Mouse (Mus musculus) urinary bladder, postnatal 10 days (tissue): Measurements from ENCODE around the gene Lrig1.
"Not testable (repeated sequence)": the region's sequence is repeated elsewhere in the genome, so short reads cannot be mapped to it uniquely, and the experiment has no call there.

Source experiments
- DNase-seq: peaks from one replicate; pipeline ENCODE4 v3.0.0; 2022; ENCODE audit warnings: low spot score

The Lrig1 gene

DNA sequence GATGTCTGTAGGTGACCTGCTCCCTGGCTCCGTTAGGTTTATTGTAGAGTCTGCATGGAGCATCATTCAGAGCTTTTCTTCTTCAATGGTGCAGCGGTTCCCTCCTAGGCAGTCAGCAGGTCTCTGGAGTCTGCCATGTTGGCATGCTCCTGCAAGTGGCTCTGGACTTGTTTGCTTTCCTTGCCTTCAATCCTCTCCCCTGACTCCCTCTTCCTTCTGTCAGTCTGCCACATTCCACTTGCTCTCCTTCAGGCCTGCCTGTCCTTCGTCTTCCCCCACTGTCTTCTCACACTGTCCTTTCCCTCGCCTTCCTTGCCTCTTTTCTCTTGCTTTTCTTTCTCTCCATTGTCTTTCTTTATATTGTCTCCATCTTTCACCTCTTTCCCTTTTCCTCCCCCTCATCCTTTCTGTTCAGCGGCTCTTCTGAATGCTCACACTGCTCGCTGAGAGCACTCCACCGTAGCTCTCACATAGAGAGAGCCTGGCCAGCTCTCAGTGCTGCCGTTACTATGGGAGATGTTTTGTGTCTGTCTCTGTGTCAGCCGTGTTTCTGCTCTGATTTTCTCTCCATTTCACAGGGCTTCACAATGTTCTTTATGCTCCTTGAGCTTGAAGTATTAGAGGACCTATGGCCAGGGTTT, 124.3 kb downstream of the Lrig1 start:
- DNase-seq = no peak

DNA sequence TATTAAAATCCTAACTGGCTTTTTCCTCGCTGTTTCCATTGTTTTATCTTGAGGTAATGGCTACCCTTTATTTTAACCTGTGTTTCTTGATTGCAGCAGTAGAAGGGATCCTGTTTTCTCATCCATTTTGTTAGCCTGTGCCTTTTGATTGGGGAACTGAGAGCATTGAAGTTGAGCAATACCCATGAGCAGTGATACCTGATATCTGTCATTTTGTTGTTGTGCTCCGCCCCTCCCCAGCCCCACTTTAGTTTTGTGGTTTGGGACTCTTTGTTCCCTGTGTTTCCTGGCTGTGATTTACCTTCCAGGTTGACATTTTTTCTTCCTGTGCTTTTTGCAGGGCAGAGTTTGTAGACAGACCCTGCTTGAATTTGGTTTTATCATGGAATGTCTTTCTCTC, 131.9 kb downstream of the Lrig1 start:
- no peak for DNase-seq

DNA sequence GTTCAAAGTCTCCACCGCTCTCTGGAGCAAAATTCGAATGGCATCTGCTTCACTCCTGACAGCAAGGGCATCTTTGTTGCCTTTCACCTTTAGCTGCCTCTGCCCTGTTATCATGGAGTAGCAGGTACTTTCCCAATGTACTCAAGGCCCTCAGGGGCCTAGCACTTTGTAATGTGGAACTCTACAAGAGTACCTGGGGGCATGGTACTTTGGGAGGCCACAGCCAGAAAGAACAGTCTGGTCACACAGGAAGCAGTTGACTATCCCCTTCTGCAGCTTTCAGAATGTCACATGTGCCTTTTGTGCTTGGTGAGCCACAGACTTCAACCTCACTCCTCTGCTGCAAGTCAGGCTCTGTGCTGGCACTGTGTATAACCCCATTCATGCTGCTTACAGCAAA, 134.2 kb downstream of the Lrig1 start:
- DNase-seq = no peak

DNA sequence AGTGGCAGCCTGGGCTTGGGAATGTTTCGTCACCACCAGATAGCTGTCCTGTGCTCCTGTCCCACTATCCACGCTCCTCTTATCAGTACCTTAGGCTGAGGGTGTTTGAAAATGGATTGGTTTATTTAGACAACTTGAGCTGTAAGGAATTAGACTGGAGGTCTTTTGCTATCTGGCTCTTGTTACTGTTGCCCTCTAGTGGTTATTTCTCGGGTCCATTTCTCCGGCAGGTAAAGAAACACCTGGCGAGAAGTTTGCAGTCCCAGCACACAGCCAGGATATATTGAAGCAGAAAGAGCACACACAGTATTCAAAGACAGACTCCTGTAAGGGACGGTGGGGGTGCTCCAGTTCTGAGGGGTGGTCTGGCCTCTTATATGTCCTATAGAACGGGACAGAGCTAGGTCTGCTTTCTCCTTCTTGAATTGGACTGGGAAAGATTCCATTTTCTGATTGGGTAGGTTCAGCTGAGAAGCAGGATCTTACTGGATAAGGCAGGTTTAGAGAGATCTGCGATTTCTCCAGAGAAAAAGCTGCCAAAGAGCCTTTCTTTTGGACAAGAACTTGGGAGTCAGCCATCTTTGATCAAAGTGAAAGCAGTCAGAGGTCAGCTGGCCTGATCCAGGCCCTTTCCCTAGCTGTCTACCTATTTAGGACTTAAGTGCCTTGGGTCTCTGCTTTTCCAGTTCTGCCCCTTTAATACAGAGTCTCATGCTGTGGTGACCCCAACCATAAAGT, 136.6 kb downstream of the Lrig1 start:
- DNase-seq = no peak

DNA sequence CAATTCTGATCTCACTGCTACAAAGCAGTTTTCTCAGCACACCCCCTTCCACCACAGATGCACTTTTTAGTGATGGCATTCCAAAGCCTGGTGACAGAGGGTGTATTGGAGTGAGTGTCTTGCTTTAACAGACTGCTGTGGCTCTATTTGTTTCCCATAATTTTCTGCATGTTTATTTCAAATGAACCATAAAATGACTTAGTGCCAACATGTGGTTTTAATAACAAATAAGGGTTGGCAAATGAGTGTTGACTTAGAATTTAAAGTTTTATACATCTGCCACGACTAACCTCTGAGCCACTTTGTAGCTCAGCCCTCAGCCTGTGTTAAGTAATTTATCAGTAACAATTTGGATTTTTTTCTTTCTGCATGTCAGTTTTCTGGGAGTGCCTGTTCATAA, 138.6 kb downstream of the Lrig1 start:
- DNase-seq = no peak

DNA sequence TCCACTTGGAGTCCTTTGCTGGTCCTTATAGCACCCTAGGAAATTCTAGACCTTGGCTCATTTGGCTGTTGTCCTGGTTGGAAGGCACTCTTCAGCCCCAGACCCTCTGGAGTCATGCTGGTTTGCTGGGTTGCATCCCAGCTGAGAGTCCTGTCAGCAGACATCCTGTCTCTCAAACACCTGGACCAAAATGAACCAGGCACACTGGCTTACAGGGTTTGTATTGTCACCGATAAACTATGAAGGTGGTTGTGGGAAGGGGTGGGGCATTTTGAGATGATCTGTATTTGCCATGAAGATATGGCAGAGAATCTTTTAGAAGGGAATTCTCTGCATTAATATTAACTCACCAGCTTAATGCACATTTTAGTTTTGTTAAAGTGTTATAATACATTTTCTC, 139.1 kb downstream of the Lrig1 start:
- no peak for DNase-seq

DNA sequence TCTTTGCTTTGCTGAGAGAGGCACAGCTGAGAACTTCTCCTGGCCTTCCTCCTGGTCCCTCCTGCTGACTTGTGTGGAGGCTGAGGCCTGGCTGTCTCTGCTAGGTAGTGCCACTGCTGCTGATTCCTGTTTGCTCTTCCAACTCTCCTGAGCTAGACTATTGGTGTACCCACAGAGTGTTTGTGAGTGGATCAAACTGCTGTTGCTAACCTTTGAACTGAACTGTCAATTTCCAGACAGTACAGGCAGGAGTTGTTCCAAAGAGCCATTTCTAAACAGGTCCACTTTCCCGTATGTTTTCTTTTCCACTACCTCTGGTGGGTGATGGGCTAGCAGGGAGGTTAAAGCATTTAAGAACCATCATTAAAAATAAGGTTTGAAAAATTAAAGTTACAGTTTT, 141.4 kb downstream of the Lrig1 start:
- DNase-seq = not testable (repeated sequence)
